ENCODE assay signal across 33 mouse cellular contexts in genomic region chr17:70915445-70915844, GRCm38 (mm10).
A peak's percentile ranks its signal among the peaks of the same experiment; 100 is the strongest.
DNase-seq lines count a peak whose midpoint lies in the region; ATAC-seq and TF ChIP-seq lines count a peak whose summit lies in the region.
"Had no signal": no experiment of that assay in that cellular context is flagged by ENCODE, and none has a peak within 500 bp of the region (broad histone marks: within the 10 kb centered on the region; RNA-seq: fewer than 3 reads in every experiment).

No protein-coding gene starts in this region.

- no peaks in the 10 kb centered on the region for H3K27me3 ChIP-seq in E14TG2a.4 (ENCODE audit: insufficient read depth, low read length)
- H3K27me3 ChIP-seq in liver, embryonic 11.5 days (replicated peaks; ENCODE audit: control insufficient read depth, insufficient read depth, low read length), result no peaks in the 10 kb centered on the region
- H3K27me3 ChIP-seq: CH12.LX; embryonic facial prominence, embryonic 13.5 days; forebrain, embryonic 13.5 days; heart, embryonic 15.5 days; hindbrain, embryonic 13.5 days; intestine, embryonic 15.5 days; Patski had no signal

- in situ Hi-C loops in ES-E14 (cut with MboI; ENCODE audit: low sequenced_read_pairs in 2 of 2, unreplicated experiment in 2 of 2), result no loop called here

- no peak overlapping the region for H3K4me2 ChIP-seq in liver, embryonic 11.5 days
- H3K4me2 ChIP-seq: embryonic facial prominence, embryonic 13.5 days; forebrain, embryonic 13.5 days; heart, embryonic 11.5 days; heart, embryonic 15.5 days; hindbrain, embryonic 13.5 days; intestine, embryonic 15.5 days had no signal

- 48% methylated on average over 6 of the region's 6 CpGs for WGBS in liver, embryonic 11.5 days

- peak overlapping the region; percentile 73; the same call in 1 of the 2 replicates for H3K4me3 ChIP-seq in E14TG2a.4 (replicated peaks; ENCODE audit: low read length)
- no peak overlapping the region for H3K4me3 ChIP-seq in ES-E14 (ENCODE audit: insufficient read depth in 1 of 2, low read depth in 1 of 2, low read length in 2 of 2, poor library complexity in 1 of 2, severe bottlenecking in 1 of 2)
- H3K4me3 ChIP-seq in liver, embryonic 11.5 days (ENCODE audit: low read depth, low read length), result no peak overlapping the region
- H3K4me3 ChIP-seq: embryonic facial prominence, embryonic 10.5 days; embryonic facial prominence, embryonic 13.5 days; forebrain, embryonic 10.5 days; forebrain, embryonic 13.5 days; gastrocnemius, adult 2 months; heart, embryonic 15.5 days; hindbrain, embryonic 10.5 days; hindbrain, embryonic 13.5 days; intestine, embryonic 15.5 days had no signal

- peak overlapping the region; percentile 30; the same call in 1 of the 2 replicates for H3K9ac ChIP-seq in ES-E14 (ENCODE audit: insufficient read depth, low read depth, low read length, poor library complexity, severe bottlenecking)
- no peak overlapping the region for H3K9ac ChIP-seq in liver, embryonic 11.5 days (ENCODE audit: low read depth, low read length)
- H3K9ac ChIP-seq: embryonic facial prominence, embryonic 13.5 days; forebrain, embryonic 13.5 days; heart, embryonic 15.5 days; hindbrain, embryonic 13.5 days; intestine, embryonic 15.5 days had no signal

- H3K9me3 ChIP-seq in E14TG2a.4 (ENCODE audit: low read length), result no peaks in the 10 kb centered on the region
- H3K9me3 ChIP-seq in ES-E14 (ENCODE audit: control insufficient read depth, insufficient read depth, low read depth, low read length), result no peaks in the 10 kb centered on the region
- H3K9me3 ChIP-seq in liver, embryonic 11.5 days (ENCODE audit: control insufficient read depth, low read length), result no peaks in the 10 kb centered on the region
- H3K9me3 ChIP-seq: embryonic facial prominence, embryonic 10.5 days; embryonic facial prominence, embryonic 13.5 days; forebrain, embryonic 10.5 days; forebrain, embryonic 13.5 days; G1E; heart, embryonic 15.5 days; hindbrain, embryonic 10.5 days; hindbrain, embryonic 13.5 days; intestine, embryonic 15.5 days had no signal

- peak; percentile 52; the same call in 1 of the 2 replicates for ATAC-seq in common myeloid progenitor, adult 5-6 weeks (replicated peaks; ENCODE audit: low read depth, poor library complexity, severe bottlenecking)
- ATAC-seq in liver, embryonic 11.5 days (replicated peaks; ENCODE audit: low FRiP score), result no peak
- ATAC-seq: activated CD4-positive, CD25-positive, alpha-beta regulatory T cell, adult 4 months; forebrain, embryonic 13.5 days; forebrain, embryonic 16.5 days; hindbrain, embryonic 16.5 days; intestine, embryonic 15.5 days; Patski had no signal

- no peak for TF ChIP-seq CTCF in E14TG2a.4 (conservative IDR thresholded peaks at IDR 0.05; ENCODE audit: low read length)

- H3K27ac ChIP-seq in ES-E14 (ENCODE audit: insufficient read depth, low read depth, low read length, poor library complexity, severe bottlenecking), result peak overlapping the region; percentile 93
- H3K27ac ChIP-seq in liver, embryonic 11.5 days (ENCODE audit: low read depth, low read length), result no peak overlapping the region
- H3K27ac ChIP-seq: embryonic facial prominence, embryonic 10.5 days; embryonic facial prominence, embryonic 13.5 days; forebrain, embryonic 10.5 days; forebrain, embryonic 13.5 days; gastrocnemius, adult 2 months; heart, embryonic 15.5 days; hindbrain, embryonic 10.5 days; hindbrain, embryonic 13.5 days; intestine, embryonic 15.5 days had no signal

- H3K36me3 ChIP-seq in E14TG2a.4 (ENCODE audit: insufficient read depth, low read length) (peaks cover 13% of the 10 kb centered on the region), ES-E14 (ENCODE audit: control insufficient read depth, insufficient read depth, low read length, poor library complexity, severe bottlenecking) (peaks cover 10% of the 10 kb centered on the region)
- no peaks in the 10 kb centered on the region for H3K36me3 ChIP-seq in liver, embryonic 11.5 days (ENCODE audit: control insufficient read depth, insufficient read depth, low read length)
- H3K36me3 ChIP-seq: embryonic facial prominence, embryonic 10.5 days; embryonic facial prominence, embryonic 13.5 days; forebrain, embryonic 10.5 days; heart, embryonic 15.5 days; hindbrain, embryonic 10.5 days; hindbrain, embryonic 13.5 days; intestine, embryonic 15.5 days had no signal

- DNase-seq in ES-E14 (ENCODE audit: low read depth, low spot score), result no peak
- DNase-seq in embryo, embryonic 10 days (ENCODE audit: low spot score), result no peak
- no peak for DNase-seq in liver, embryonic 11.5 days (ENCODE audit: low spot score)
- no peak for DNase-seq in right cerebral cortex, postnatal 4 days
- DNase-seq: adrenal gland, adult 8-10 months; adrenal gland, postnatal 25 days; B cell, adult 2 months; cerebellum, adult 11-12 months; cerebellum, adult 8-10 months; cerebellum, postnatal 10 days; cerebellum, postnatal 36 days; gastrocnemius, adult 2 months; gastrocnemius, postnatal 14 days; heart, postnatal 10 days; heart, postnatal 36 days; kidney, adult 11 months had no signal

- H3K4me1 ChIP-seq in E14TG2a.4 (replicated peaks; ENCODE audit: low read depth, low read length), result peaks cover 71% of the 10 kb centered on the region
- H3K4me1 ChIP-seq in ES-E14 (ENCODE audit: control insufficient read depth in 2 of 2, insufficient read depth in 2 of 2, low read length in 2 of 2, poor library complexity in 1 of 2), result peaks cover 16% of the 10 kb centered on the region in 2 experiments
- H3K4me1 ChIP-seq in liver, embryonic 11.5 days (replicated peaks; ENCODE audit: control insufficient read depth, insufficient read depth, low read length), result no peaks in the 10 kb centered on the region
- H3K4me1 ChIP-seq: heart, embryonic 15.5 days; intestine, embryonic 15.5 days had no signal

TF ChIP-seq in ES-E14, 5 proteins besides CTCF, POLR2A, EP300 and RAD21:
- no peak for TF ChIP-seq MAFK (IDR thresholded peaks at IDR 0.05; ENCODE audit: insufficient read depth, low read depth, low read length)
- TF ChIP-seq CHD2 (IDR thresholded peaks at IDR 0.05; ENCODE audit: low read depth, low read length), result no peak
TF ChIP-seq in ES-E14: peak in this region for 0.
